Mouse (Mus musculus) forebrain, embryonic 12.5 days (tissue): ENCODE data around the gene Il5. TPM values are rescaled to one million over a fixed set of nuclear protein-coding genes. Genes with fewer than 3 reads are reported as not detected.

ENCODE experiments used
- microRNA-seq: library from miRNA; unstranded; fragments of <30 nt; microRNA quantifications from one replicate; pipeline ENCODE4, GENCODE M21; 2017
- polyA plus RNA-seq: library from polyadenylated mRNA; unstranded; fragments of >200 nt; fragmentation: Nextera tagmentation; extraction: Ambion mirVana; gene quantifications from 2 replicates; pipeline ENCODE4 v1.2.1, GENCODE M21; 2016

Il5 gene
- polyA plus RNA-seq, 1 experiment from 2014 or later, result not detected

Small RNA genes lying within 50 kb of the gene (microRNA-seq; reads per million reads assigned to microRNA genes)
- not detected for gene Mir7671

Other genes with a start within 250 kb of the Il5 start
- gene Gm9945, start 240.6 kb upstream of the Il5 start, polyA plus RNA-seq, result 0.29 TPM in 1 of 2 replicates, not detected in the other
- 1.1 and 1.6 TPM in 2 replicates for gene Sowaha, start 240.5 kb upstream of the Il5 start, polyA plus RNA-seq
- gene Sept8, start 201.5 kb upstream of the Il5 start, polyA plus RNA-seq, result 22.5 and 23.7 TPM in 2 replicates
- 120 and 145 TPM in 2 replicates for gene Kif3a, start 153.4 kb upstream of the Il5 start, polyA plus RNA-seq
- gene Il4, start 102.1 kb upstream of the Il5 start, polyA plus RNA-seq, result 1.4 and 2.6 TPM in 2 replicates
- not detected in 2 replicates for gene Il13, start 86.1 kb upstream of the Il5 start, polyA plus RNA-seq
- 23.4 and 24.6 TPM in 2 replicates for gene Rad50, start 13.5 kb upstream of the Il5 start, polyA plus RNA-seq
- gene Irf1, start 49.2 kb downstream of the Il5 start, polyA plus RNA-seq, result 3.6 and 3.9 TPM in 2 replicates
- not detected in 2 replicates for gene Gm17334, start 52.4 kb downstream of the Il5 start, polyA plus RNA-seq
- 0.36 TPM in 1 of 2 replicates, not detected in the other for gene Gm12216, start 138.5 kb downstream of the Il5 start, polyA plus RNA-seq
- gene Slc22a5, start 170.9 kb downstream of the Il5 start, polyA plus RNA-seq, result 7.8 and 7.9 TPM in 2 replicates